Mouse (Mus musculus) frontal cortex, postnatal 25 days (tissue): ENCODE data around the gene Ndufb4.
"Not testable (repeated sequence)": the region's sequence is repeated elsewhere in the genome, so short reads cannot be mapped to it uniquely, and the experiment has no call there.

Experiments used
- DNase-seq, 2 experiments: peaks; one replicate each; pipeline ENCODE4 v3.0.0; 2022; ENCODE audit warnings: low spot score in 2 of 2

Ndufb4 gene

DNA sequence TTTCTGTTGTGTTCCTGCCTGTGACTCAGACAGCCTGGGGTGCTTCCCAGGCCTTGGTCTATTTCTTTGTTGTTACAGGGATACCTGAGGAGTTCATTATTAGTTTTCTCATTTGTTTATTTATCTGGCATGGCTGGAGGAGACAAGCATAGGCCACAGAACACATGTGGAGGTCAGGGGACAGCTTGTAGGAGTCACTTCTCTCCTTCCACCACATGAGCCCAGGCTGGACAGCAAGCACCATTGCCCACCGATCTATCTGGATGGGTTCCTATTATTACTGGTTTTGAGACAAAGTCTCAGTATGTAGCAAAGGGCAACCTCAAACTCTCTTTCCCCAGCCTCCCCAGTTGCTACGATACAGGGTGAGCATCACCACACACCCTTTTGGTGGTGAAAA is 26.0 kb upstream of the Ndufb4 start:
- no peak for DNase-seq

DNA sequence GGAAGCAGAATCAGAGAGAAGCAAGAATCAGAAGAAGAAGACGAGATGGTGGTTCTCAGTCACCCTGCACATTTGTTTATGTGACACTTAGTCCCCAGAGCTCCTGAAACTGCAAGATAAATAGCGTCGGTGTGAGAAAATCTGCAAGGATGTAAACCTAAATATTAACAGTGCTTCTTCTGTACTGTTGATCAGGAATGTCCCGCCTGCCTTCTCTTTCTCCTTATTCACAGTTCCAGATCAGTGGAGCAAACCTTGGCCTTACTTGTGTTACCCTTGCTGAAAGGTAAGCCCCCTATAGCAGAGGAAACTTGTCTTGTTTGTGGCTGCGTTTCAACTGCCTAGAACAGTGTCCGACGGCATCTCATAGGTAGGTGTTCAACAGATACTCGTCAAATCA is 23.3 kb upstream of the Ndufb4 start:
- no peak for DNase-seq

DNA sequence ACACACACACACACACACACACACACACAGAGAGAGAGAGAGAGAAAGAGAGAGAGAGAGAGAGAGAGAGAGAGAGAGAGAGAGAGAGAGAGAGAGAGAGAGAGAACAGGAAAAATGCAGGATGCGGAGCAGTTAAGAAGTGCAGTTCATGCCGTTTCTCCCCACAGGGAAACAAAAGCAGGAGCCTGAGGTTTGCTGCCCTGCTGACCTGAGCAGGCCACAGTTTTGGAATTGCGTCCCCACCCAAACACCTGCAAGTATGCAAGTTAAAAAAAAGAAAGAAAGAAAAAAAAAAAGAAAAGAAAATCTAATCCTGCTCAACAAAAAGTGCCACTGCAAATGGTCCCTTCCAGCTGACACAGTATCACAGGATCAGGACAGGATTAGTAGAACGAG is 22.4 kb upstream of the Ndufb4 start:
- no peak for DNase-seq

GRCm38 (mm10) chr16:37676024-37676676 is 21.9 kb upstream of the Ndufb4 start:
- peak; percentile 30 to 35 for DNase-seq

GRCm38 (mm10) chr16:37675326-37675725 is 21.1 kb upstream of the Ndufb4 start:
- DNase-seq = no peak

DNA sequence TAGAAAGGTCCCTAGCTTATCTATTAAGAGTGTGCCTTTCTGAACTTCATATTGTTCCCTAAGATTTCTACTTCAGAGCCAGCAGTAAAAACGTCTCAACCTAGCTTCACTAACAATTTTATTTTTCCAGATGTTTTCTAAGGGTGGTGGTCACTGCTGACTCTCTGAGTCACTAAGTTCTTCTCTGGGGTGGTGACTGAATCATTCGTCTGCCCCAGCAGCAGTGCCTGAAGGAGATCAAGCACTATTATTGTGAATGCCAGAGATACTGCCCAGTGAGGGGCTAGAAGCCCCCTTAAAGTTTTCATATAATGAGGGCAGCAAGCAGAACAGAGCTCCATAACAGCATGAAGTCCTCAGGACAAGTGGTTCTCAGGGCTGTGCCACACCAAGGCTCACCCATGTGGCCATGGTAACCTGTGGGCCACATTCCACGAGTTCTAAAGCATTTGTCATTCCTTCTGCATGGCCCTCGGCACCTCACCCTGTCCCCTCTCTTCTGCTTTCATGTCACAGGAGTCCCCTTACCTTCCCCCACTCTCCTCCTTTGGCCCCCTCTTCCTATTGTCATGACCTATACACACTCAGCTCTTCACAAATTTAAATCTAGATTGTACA is 16.5 kb upstream of the Ndufb4 start:
- no peak for DNase-seq

GRCm38 (mm10) chr16:37665394-37665935 is 11.2 kb upstream of the Ndufb4 start:
- DNase-seq = no peak

- DNase-seq = no peak
These were observed 9.6 kb upstream of the Ndufb4 start for GRCm38 (mm10) chr16:37663643-37664459.

- no peak for DNase-seq
These were observed 2.5 kb upstream of the Ndufb4 start for GRCm38 (mm10) chr16:37656796-37657195.

DNA sequence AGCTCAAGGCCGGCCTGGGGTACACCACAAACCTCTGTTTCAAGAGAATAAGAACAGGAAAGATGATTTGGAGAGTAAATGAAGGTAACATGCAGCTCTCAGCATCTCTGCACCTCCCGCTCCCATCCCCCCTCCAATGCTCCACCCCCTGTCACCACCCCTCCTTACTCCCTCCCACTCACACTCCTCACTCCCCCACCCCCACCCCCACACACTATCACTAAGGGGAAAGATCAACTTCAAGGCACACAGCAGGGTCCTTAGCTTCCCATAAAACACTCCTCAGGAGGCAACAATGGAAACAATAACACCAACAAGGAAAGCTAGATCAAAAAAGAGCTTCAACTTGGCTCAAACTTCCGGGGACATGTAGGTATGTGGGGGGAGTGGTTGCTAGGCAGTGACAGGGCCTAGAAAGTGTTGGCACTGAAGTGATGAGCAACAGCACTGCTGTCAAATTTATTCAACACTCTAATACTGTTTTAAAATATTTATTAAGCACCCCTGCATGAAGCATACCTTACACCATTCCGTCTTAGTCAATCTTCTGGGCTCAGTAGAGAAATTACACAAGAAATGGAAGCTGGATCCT is 1.6 kb upstream of the Ndufb4 start:
- DNase-seq = no peak

DNA sequence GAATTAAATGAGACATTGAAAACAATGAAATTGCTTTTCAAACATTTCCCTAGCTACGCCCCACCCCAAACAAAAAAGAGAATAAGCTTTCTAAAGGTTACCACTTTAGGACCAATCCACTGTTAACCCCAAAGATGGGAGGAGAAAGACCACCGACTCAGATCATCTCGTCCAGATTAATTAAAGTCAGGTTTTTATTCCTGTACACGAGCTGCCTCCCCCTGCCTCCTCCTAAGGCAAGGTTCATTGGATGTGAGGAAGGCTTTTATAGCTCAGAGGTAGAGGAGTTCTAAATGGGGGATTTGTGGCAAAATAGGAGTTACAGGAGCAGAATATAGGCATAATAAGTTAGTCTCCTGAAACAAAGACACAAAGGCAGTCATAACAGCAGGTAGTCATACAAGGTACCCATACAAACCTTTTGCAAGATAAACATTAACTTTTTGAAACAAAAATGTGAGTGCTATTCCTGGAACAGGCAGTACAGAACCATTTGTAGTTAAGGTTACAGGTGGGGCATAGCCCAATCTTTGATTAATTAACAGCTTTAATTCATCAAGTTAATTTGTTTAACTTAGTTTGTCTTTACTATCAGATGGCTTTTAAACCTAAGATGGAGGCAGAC is 690 bp upstream of the Ndufb4 start:
- DNase-seq = no peak

DNA sequence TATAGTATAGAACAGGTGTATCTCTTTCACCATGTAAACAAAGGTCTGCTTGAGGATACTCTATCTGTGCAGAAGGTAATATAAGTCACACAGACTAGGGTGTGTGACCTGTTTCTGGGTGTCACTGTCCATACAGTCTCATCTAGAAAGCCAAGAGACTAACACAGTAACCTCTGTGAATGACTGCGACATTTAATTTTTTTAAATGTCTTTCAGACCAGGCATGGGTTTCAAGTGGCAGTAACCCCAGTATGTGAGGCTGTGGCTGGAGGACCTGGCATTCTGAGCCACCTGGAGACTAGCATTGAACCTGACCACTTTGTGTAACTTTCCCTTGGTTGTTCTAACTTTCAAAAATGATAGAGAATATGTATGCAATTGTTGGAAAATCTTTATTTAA is 1.2 kb downstream of the Ndufb4 start:
- DNase-seq = no peak

DNA sequence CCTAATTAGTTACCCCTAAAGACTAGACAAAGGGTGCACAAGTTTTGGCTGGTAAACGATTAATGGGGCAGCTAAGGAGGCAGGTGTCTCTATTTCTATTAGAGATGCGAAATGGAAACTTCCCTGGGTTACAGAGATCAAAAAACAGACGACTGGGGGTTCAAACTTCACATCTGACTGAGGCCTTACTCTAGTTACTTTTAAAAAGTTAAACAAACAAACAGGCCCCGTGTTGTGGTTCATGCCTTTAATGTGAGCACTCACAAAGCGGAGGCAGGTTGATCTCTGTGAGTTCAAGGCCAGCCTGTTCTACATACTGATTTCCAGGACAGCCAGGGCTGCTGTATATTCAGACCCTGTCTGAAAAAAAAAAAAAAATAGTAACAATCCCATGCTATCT is 1.6 kb downstream of the Ndufb4 start:
- no peak for DNase-seq

GRCm38 (mm10) chr16:37651467-37651866 is 2.8 kb downstream of the Ndufb4 start:
- no peak for DNase-seq

DNA sequence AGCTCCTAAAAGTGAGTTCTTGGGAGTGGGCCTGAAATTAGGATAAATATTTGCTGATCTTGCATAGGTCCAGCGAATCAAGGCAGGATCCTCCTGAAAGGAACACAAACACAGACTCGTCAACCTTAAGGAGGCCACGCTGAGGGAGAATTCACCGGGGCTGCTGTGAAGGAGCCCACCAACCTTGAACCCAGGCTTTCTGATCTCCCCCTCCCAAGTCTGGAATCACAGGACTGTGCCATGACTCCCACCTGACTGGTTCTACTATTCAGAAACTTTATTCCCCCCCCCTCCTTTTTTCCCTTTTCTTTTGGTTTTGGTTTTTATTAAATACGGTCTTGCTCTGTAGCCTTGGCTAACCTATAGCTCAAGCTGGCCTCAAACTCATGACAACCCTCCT is 5.2 kb downstream of the Ndufb4 start:
- DNase-seq = no peak

- DNase-seq = no peak
These were observed 6.3 kb downstream of the Ndufb4 start for GRCm38 (mm10) chr16:37647936-37648335.

- no peak for DNase-seq
These were observed 7.2 kb downstream of the Ndufb4 start for GRCm38 (mm10) chr16:37647067-37647466.

DNA sequence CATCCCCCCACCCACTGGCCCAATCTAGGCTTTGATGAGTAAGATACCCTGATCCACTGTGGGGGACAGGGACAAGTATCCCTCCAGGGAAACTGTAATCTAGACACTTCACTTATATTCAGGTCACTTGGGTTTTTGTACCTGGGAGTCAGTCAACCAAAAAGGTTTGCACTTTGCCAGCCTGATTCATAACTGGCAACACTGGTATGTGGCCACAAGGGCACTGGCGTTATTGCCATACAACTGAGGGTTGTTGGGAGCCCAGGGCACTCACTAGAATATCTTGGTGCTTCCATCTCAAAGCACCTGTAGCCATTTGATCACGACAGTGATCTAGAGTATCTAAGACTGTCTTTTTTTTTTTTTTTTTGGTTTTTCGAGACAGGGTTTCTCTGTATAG is 8.5 kb downstream of the Ndufb4 start:
- DNase-seq = no peak

GRCm38 (mm10) chr16:37645211-37645610 is 9.0 kb downstream of the Ndufb4 start:
- no peak for DNase-seq

DNA sequence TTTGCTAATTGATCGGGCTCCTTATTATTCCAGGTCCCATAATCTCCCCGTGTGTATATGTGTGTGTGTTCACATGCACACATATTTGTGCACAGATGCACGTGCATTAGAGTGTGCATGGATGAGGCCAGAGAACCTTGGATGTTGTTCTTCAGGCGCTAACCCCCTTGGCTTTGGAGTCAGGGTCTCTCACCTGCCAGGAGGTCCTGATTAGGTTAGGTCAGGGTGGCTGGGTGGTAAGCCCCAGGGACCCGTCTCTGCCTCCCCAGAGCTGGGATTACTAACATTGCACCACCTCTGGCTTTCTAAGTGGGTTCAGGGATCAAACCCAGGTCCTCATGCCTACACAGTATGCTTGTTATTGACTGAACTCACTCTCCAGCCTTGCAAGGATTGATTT is 9.8 kb downstream of the Ndufb4 start:
- no peak for DNase-seq

DNA sequence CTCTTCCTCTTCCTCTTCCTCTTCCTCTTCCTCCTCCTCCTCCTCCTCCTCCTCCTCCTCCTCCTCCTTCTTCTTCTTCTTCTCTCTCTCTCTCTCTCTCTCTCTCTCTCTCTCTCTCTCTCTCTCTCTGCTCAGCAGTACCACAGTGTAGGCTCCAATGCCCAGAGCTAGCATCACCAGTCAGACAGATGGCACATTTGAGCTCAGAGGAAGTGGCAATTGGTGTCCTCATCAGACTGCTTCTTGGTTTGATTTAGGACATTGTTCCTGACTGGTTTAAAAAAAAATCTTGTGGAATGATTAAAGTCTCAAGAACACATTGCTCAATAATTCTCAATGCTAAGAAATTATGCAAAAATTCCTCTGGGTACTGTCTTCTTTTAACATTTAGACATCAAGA is 13.7 kb downstream of the Ndufb4 start:
- not testable (repeated sequence) for DNase-seq

GRCm38 (mm10) chr16:37637802-37638201 is 16.5 kb downstream of the Ndufb4 start:
- DNase-seq = no peak
